Mouse (Mus musculus) mouse trophoblast stem cell (cell line): ENCODE data around the gene Brix1.

ENCODE experiments used
- in situ Hi-C, 2 experiments: fragments of 300-500 bp; cut with MseI, MboI; formaldehyde crosslinking; loops; 2 replicates in 1 of 2; 3 replicates in 1 of 2; pipeline ENCODE4 v1.15.1; 2025

Gene Brix1

GRCm38 (mm10) chr15:10460986-10461385, 24.8 kb downstream of the Brix1 start:
- in situ Hi-C loops = no loop called here

- in situ Hi-C loops = no loop called here
These were observed 38.6 kb downstream of the Brix1 start for GRCm38 (mm10) chr15:10447102-10447501.

GRCm38 (mm10) chr15:10442275-10442674, 43.5 kb downstream of the Brix1 start:
- in situ Hi-C loops = no loop called here

DNA sequence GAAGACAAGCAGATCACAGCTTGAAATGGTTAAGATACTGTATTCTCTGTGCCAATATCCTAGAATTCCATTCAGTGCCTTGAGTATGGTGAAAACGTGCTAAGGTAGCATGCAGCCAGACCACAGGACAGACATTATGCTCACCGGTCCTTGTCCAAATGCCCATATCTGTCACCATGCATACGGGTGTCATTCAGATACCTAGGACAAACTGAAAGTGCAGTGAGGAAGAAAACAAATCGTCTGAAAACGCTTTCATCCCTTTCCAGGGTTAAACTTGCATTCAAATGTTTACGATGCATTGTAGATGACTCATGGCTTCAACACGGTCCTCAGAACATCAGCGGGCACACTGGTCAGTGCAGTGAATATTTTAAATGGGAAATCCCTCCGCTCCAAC, 44.3 kb downstream of the Brix1 start:
- in situ Hi-C loops = no loop called here

GRCm38 (mm10) chr15:10439963-10440362, 45.8 kb downstream of the Brix1 start:
- in situ Hi-C loops = no loop called here

DNA sequence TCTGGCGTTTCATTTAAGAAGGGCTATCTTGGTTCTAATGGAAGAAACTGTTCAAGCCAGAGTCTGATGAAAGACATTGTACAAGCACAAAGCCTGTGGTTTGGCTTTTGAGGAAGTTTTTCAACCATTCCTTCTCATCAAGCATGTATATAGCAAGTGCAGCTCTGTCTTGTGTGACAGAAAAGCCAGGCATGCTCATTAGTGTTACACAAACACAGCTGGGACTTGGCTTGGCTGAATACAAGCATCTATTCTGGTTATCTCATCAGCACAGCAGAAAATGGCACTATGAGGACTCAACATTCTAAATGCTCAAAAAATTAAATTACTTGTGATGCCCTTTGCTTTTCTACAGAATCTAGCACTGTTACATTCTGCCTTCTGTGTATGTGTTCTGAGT, 48.9 kb downstream of the Brix1 start:
- in situ Hi-C loops = no loop called here

- in situ Hi-C loops = no loop called here
These were observed 59.0 kb downstream of the Brix1 start for GRCm38 (mm10) chr15:10426545-10427266.

DNA sequence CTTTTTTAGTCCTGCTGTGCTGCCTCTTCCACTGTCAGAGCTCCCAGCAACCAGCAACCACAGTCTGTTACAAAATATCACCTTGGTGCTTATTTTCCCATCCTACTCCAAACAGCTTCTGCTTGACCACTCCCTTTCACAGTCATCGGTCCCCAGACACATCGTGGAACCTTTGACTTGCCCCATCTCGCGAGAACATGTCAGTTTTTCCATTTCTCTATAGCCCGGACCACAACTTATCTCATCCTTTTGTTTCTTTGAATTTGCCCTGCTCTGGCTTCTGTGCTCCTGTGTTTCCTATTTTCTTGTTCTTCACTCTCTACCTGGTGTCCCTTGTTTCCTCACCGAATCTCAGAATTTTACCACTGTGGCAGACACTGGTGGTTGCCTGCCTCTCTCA, 59.6 kb downstream of the Brix1 start:
- in situ Hi-C loops = no loop called here
